Mouse (Mus musculus): ENCODE measurements around the gene Frmpd2.

- peak; percentile 52 for TF ChIP-seq CTCF (IDR thresholded peaks at IDR 0.05; ENCODE audit: low read depth)
- TF ChIP-seq EP300 (optimal IDR thresholded peaks at IDR 0.05), result no peak
Measured at GRCm38 (mm10) chr14:33447027-33447569, 24.4 kb upstream of the Frmpd2 start, which contains the start of gene Mapk8.
